Mouse (Mus musculus): ENCODE results near the gene Atxn7l3. TPM values are rescaled to one million over a fixed set of nuclear protein-coding genes. Genes with fewer than 3 reads are reported as not detected.

The Atxn7l3 gene
- polyA plus RNA-seq, 2 experiments, result 3.6 to 11.6 TPM

- H3K27me3 ChIP-seq (ENCODE audit: control insufficient read depth, insufficient read depth, low read length), result no peaks in the 10 kb centered on the region
- no peak for DNase-seq (ENCODE audit: low read depth in 3 of 3, low spot score in 3 of 3)
- H3K4me1 ChIP-seq (replicated peaks; ENCODE audit: control insufficient read depth in 2 of 2, insufficient read depth in 2 of 2, low read length in 1 of 2), result peaks cover 9 to 24% of the 10 kb centered on the region in 2 experiments
- H3K9me3 ChIP-seq (ENCODE audit: control insufficient read depth, low read length), result no peaks in the 10 kb centered on the region
- no peak overlapping the region for H3K9ac ChIP-seq (replicated peaks)
- no peak overlapping the region for H3K4me3 ChIP-seq (ENCODE audit: insufficient read depth in 1 of 2, low read depth in 2 of 2, low read length in 2 of 2)
- H3K36me3 ChIP-seq (replicated peaks; ENCODE audit: control insufficient read depth, insufficient read depth, low read depth), result peaks cover 20% of the 10 kb centered on the region
- no peak for ATAC-seq (ENCODE audit: insufficient read depth)
- WGBS (ENCODE audit: insufficient replicate concordance), result 70% methylated on average over 8 of the region's 8 CpGs
- no peak overlapping the region for H3K4me2 ChIP-seq (ENCODE audit: low read depth)
- H3K27ac ChIP-seq, result peak overlapping the region; percentile 5; the same call in 1 of the 2 replicates
- TF ChIP-seq CTCF (IDR thresholded peaks at IDR 0.05; ENCODE audit: low read depth), result no peak; the same call in 1 of the 2 replicates
- TF ChIP-seq EP300 (IDR thresholded peaks at IDR 0.05; ENCODE audit: low read depth), result peak; percentile 59
These were observed 8.2 kb downstream of the Atxn7l3 start for GRCm38 (mm10) chr11:102288027-102288804.

- Histone ChIP-seq H3K4me3 (ENCODE audit: insufficient read depth in 1 of 2, low read depth in 2 of 2, low read length in 2 of 2) (no peak overlapping the region), H3K27ac (no peak overlapping the region), H3K4me2 (ENCODE audit: low read depth) (no peak overlapping the region), H3K9ac (replicated peaks) (no peak overlapping the region), H3K9me3 (ENCODE audit: control insufficient read depth, low read length) (no peaks in the 10 kb centered on the region), H3K27me3 (ENCODE audit: control insufficient read depth, insufficient read depth, low read length) (no peaks in the 10 kb centered on the region), H3K4me1 (replicated peaks; ENCODE audit: control insufficient read depth in 2 of 2, insufficient read depth in 2 of 2, low read length in 1 of 2) (peaks cover 9 to 24% of the 10 kb centered on the region in 2 experiments), H3K36me3 (replicated peaks; ENCODE audit: control insufficient read depth, insufficient read depth, low read depth) (peaks cover 15% of the 10 kb centered on the region)
- 82% methylated on average over 8 of the region's 8 CpGs for WGBS (ENCODE audit: insufficient replicate concordance)
- DNase-seq (ENCODE audit: low read depth in 3 of 3, low spot score in 3 of 3), result no peak
- ATAC-seq (ENCODE audit: insufficient read depth), result no peak
- no peak for TF ChIP-seq EP300 (IDR thresholded peaks at IDR 0.05; ENCODE audit: low read depth)
- no peak for TF ChIP-seq CTCF (IDR thresholded peaks at IDR 0.05; ENCODE audit: low read depth)
These were observed 8.9 kb downstream of the Atxn7l3 start for GRCm38 (mm10) chr11:102287485-102287884.

GRCm38 (mm10) chr11:102285095-102285834 lies 11.2 kb downstream of the Atxn7l3 start:
- no peaks in the 10 kb centered on the region for H3K27me3 ChIP-seq (ENCODE audit: control insufficient read depth, insufficient read depth, low read length)
- no peaks in the 10 kb centered on the region for H3K9me3 ChIP-seq (ENCODE audit: control insufficient read depth, low read length)
- H3K4me1 ChIP-seq (replicated peaks; ENCODE audit: control insufficient read depth in 2 of 2, insufficient read depth in 2 of 2, low read length in 1 of 2), result peaks cover 9 to 24% of the 10 kb centered on the region in 2 experiments
- H3K9ac ChIP-seq (replicated peaks), result peak overlapping the region; percentile 88
- peaks cover 2% of the 10 kb centered on the region for H3K36me3 ChIP-seq (replicated peaks; ENCODE audit: control insufficient read depth, insufficient read depth, low read depth)
- H3K27ac ChIP-seq, result peak overlapping the region; percentile 58
- ATAC-seq (ENCODE audit: insufficient read depth) (peak; percentile 67), DNase-seq (ENCODE audit: low read depth in 3 of 3, low spot score in 3 of 3) (no peak)
- H3K4me3 ChIP-seq (ENCODE audit: insufficient read depth in 1 of 2, low read depth in 2 of 2, low read length in 2 of 2), result peak overlapping the region; percentile 78 to 81
- WGBS (ENCODE audit: insufficient replicate concordance), result 3% methylated on average over 31 of the region's 31 CpGs
- no peak for TF ChIP-seq EP300 (IDR thresholded peaks at IDR 0.05; ENCODE audit: low read depth)
- H3K4me2 ChIP-seq (ENCODE audit: low read depth), result peak overlapping the region; percentile 69

- ATAC-seq (ENCODE audit: insufficient read depth), result peak; percentile 89
- H3K36me3 ChIP-seq (replicated peaks; ENCODE audit: control insufficient read depth, insufficient read depth, low read depth), result peaks cover 2% of the 10 kb centered on the region
- H3K4me2 ChIP-seq (ENCODE audit: low read depth), result peak within 1 kb of the TSS; percentile 69
- peak; percentile 98 to 99 (median 99) for DNase-seq (ENCODE audit: low read depth in 3 of 3, low spot score in 3 of 3)
- H3K4me1 ChIP-seq (replicated peaks; ENCODE audit: control insufficient read depth in 2 of 2, insufficient read depth in 2 of 2, low read length in 1 of 2), result peaks cover 9 to 24% of the 10 kb centered on the region in 2 experiments
- H3K4me3 ChIP-seq (ENCODE audit: insufficient read depth in 1 of 2, low read depth in 2 of 2, low read length in 2 of 2), result peak within 1 kb of the TSS; percentile 78 to 81
- no peaks in the 10 kb centered on the region for H3K27me3 ChIP-seq (ENCODE audit: control insufficient read depth, insufficient read depth, low read length)
- no peaks in the 10 kb centered on the region for H3K9me3 ChIP-seq (ENCODE audit: control insufficient read depth, low read length)
- under 1% methylated on average over 32 of the region's 32 CpGs for WGBS (ENCODE audit: insufficient replicate concordance)
- TF ChIP-seq CTCF (IDR thresholded peaks at IDR 0.05; ENCODE audit: low read depth), result no peak; the same call in 1 of the 2 replicates
- TF ChIP-seq EP300 (IDR thresholded peaks at IDR 0.05; ENCODE audit: low read depth), result no peak
- peak within 1 kb of the TSS; percentile 88 for H3K9ac ChIP-seq (replicated peaks)
- H3K27ac ChIP-seq, result peak within 1 kb of the TSS; percentile 68
These were observed 11.8 kb downstream of the Atxn7l3 start, which contains the start of gene Tmub2 for GRCm38 (mm10) chr11:102284501-102285094. TSS of gene Tmub2 (plus strand) at chr11:102284931.

All from liver, embryonic 14.5 days (tissue).